Mouse (Mus musculus) layer of hippocampus, postnatal 36 days (tissue): ENCODE measurements around the gene Pnkd. TPM values are rescaled to one million over a fixed set of nuclear protein-coding genes. Genes with fewer than 3 reads are reported as not detected.
"Not testable (repeated sequence)": the region's sequence is repeated elsewhere in the genome, so short reads cannot be mapped to it uniquely, and the experiment has no call there.

Experiments
- DNase-seq, 2 experiments: peaks; one replicate each; pipeline ENCODE4 v3.0.0; 2022
- microRNA-seq, 2 experiments: library from miRNA; unstranded; fragments of <30 nt; microRNA quantifications; one replicate each; pipeline ENCODE4 v1.2.0; 2021
- total RNA-seq, 2 experiments: library from RNA; stranded (reverse); gene quantifications; 2 replicates each; pipeline ENCODE4 v1.2.3; 2021

Gene Pnkd
- total RNA-seq, 2 experiments from 2014 or later, result 168 to 188 TPM

DNA sequence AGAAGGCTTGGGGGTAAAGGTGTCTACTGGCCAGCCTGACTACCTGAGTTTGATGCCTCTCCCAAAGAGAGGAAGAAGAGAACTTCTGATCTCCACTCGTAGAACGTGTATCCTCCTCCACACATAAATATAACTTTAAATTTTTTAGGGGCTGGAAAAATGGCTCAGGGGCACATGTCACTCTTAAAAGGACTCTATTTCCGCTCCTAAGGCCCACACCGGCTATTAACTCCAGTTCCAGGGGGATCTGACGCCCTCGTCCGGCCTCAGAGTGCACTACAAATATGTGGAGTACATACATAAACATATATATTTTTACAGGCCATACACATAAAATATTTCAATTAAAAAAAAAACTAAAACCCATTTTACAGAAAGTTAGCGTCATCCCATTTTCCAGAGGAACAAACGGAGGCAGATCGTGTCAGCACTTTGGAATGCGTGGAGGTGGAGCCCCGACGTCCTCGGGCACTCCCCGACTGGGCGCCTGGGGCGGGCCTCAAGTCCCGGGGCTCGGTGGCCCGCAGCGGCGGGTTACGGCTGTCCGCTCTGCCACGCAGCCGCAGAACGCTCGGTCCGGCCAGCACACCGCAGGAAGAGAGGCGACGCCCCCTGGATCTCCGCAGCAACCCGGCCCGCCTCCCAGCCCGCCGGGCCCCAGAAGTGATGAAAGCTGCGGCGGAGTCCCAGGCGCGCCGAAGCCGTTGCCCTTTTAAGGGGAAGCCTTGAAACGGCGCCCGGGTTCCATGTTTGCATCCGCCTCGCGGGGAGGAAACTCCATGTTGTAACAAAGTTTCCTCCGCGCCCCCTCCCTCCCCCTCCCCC, 106.4 kb downstream of the Pnkd start, which contains the start of gene Ctdsp1:
TSS of gene Ctdsp1 (plus strand) at position 586 of the 825 bp plus-strand sequence.
- DNase-seq, result peak; percentile 92 to 95

- DNase-seq, result peak; percentile 49 to 62
Observed at GRCm38 (mm10) chr1:74391844-74392441, 107.2 kb downstream of the Pnkd start.

DNA sequence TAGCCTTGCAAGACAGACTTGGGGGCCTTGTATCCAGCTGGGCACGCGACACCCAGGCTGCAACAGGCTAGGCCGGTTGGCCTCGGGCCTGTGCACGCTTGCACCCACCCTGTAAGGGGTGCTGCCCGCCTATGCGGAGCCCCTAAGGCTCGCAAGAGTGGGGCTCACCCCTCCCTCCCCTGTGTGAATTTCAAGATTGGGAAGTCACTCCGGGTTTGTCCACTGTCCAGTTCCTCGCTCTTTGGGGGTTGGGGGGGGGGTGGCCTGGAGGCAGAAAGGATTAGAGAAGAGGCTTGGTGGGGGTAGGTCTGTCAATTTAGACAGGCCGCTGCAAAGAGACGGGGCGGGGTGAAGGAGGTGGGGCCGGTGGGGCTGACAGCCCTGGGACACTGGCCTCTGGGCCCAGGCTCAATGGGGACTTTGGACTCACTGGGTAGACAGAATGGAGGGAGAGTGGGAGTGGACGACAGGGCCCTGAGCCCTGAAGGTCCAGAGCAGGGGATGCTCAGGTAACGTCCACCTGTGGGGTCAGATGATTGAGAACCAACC, 107.8 kb downstream of the Pnkd start:
- no peak for DNase-seq

DNA sequence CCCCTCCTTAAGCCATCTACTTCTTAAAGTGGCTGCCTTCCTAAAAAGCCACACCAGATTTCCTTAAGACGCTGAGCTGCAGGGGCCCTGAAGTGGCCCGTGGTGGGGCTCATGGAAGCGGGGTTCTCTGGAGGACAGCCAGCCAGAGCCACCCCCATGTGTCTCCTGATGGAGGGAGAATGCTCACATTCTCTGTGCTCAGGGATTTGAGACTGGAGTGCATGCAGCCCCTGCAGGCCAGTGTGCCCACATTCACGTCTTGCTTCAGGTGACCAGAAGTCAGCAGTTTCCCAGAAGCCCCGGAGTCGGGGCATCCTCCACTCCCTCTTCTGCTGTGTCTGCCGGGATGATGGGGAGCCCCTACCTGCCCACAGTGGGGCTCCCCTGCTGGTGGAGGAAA, 108.3 kb downstream of the Pnkd start:
- DNase-seq, result no peak

DNA sequence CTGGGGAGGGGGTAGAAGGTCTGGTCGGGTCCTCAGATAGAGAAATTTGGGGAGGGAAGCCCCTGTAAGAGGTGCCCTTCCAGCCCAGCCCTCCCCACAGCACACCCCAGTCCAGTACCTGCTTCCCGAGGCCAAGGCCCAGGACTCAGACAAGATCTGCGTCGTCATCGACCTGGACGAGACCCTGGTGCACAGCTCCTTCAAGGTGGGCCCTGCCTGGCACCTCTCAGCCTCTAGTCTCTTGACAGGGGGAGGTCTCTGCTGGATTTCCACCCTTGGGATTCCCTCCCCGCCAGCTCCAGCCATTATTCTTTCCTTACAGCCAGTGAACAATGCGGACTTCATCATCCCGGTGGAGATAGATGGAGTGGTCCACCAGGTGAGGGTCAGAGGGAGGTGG, 109.0 kb downstream of the Pnkd start:
- no peak for DNase-seq

DNA sequence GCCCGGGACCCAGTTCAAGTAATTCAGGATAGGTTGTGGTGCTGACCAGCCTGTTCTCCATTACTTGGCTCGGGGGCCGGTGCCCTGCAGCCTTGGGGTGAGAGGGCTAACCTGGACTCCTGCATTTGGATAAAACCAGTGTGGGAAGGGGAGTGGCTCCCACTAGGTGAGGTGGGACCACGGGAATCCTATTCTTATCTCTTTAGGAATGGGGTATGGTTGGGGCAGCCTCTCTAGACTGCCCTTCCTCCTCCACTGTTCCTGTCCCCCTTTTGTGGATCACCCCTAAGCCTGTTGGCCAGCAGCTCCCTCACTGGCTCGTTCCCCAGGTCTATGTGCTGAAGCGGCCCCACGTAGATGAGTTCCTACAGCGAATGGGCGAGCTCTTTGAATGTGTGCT, 109.6 kb downstream of the Pnkd start:
- no peak for DNase-seq

- DNase-seq, result no peak
Observed at GRCm38 (mm10) chr1:74394858-74395257, 110.1 kb downstream of the Pnkd start.

- DNase-seq, result no peak
Observed at GRCm38 (mm10) chr1:74395290-74395689, 110.6 kb downstream of the Pnkd start.

GRCm38 (mm10) chr1:74396456-74397222, 111.9 kb downstream of the Pnkd start:
- DNase-seq, result not testable (repeated sequence)

DNA sequence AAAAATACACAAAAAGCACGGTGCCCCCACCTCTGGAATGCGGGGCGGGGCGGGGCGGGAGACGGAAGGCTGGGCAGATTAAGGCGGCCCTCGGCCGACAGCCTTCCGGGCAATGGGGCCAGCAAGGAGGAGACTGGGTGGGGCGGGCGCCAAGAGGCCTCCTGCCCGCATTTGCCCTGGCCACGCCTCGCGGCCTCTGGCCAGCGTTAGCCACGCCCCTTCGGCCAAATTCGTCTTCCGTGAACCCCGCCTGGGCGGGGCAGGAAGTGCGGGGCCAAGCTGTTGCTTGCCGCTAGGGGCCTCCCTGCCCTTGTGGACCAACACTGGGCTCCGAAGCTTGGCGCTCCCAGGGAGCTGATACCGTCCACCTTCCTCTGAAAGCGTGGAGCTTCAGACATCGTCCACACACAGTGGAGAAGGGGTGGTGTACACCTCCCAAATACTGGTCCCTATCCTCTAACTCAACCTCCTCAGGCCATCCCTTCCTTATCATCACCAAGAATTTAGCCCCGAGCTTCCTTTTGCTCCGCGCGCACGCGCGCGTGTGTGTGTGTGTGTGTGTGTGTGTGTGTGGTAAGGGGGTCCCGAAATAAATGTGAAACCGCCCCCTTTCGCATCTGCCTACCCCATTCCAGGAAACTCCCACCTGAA, 112.7 kb downstream of the Pnkd start:
- DNase-seq, result peak; percentile 88 to 93

- DNase-seq, result peak in 1 of 2 experiments; percentile 24
Observed at GRCm38 (mm10) chr1:74397919-74398451, 113.3 kb downstream of the Pnkd start.

- no peak for DNase-seq
Observed at GRCm38 (mm10) chr1:74400531-74400930, 115.8 kb downstream of the Pnkd start.

DNA sequence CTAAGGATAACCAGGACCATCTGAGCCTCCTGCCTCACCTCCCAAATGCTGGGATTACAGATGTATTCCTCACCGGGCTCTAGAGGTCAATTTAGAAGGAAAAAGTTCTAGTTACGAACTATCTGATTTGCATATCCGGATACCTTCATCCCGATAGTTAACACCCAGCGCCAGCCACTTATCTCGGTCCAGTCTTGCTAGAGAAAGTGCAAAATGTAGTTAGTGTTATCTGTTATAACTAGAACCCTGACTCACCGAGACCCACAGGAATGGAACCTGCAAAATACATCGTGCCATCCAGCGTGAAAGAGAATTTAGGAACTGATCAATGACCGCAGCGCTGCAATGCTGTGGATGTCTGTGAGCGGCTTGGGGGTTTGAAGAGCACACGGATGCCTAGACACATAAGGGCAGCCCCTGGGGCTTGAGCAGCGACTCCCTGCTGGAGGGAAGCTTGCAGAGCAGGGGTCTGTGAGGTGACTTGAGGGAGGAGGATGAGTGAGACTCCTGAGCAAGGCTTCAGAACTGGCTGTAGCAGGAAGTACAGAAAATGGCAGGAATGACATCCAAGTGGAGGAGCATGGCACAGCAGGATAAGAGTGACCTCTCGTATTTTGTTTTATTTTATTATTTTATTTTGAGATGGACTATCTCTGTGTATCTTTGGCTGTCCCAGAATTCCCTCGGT, 116.4 kb downstream of the Pnkd start:
- DNase-seq, result no peak

Small RNA genes within 50 kb of the gene (microRNA-seq; reads per million reads assigned to microRNA genes)
- 11,283 to 14,393 reads per million in 2 experiments for gene Mir26b

Other genes starting within 250 kb of the Pnkd start
- gene Tns1, start 160.5 kb upstream of the Pnkd start, total RNA-seq, result 10 to 100 TPM; 34.5 to 48.6 TPM
- not detected for gene Rufy4, start 159.4 kb upstream of the Pnkd start, total RNA-seq
- gene Cxcr2, start 130.9 kb upstream of the Pnkd start, total RNA-seq, result under 1 TPM in 1 of 2 experiments, not detected in 1; 0.13 TPM
- not detected for gene Cxcr1, start 90.3 kb upstream of the Pnkd start, total RNA-seq
- gene Arpc2, start 48.8 kb upstream of the Pnkd start, total RNA-seq, result 100 to 1,000 TPM; 394 to 402 TPM
- not detected for gene Gpbar1, start 6.4 kb upstream of the Pnkd start, total RNA-seq
- 100 to 1,000 TPM; 148 to 159 TPM for gene Aamp, start 192 bp upstream of the Pnkd start, total RNA-seq
- gene Tmbim1, start 20.7 kb downstream of the Pnkd start, total RNA-seq, result 10 to 100 TPM; 25.1 to 25.4 TPM
- gene Catip, start 77.2 kb downstream of the Pnkd start, total RNA-seq, result 1 to 10 TPM; 1.0 to 1.2 TPM
- 1 to 10 TPM; 2.6 to 3.6 TPM for gene Slc11a1, start 90.3 kb downstream of the Pnkd start, total RNA-seq
- gene Ctdsp1, start 106.6 kb downstream of the Pnkd start, total RNA-seq, result 10 to 100 TPM; 25.9 to 28.4 TPM
- under 1 TPM; 0.10 to 0.33 TPM for gene Vil1, start 124.4 kb downstream of the Pnkd start, total RNA-seq
- 10 to 100 TPM; 26.9 to 29.1 TPM for gene Cnot9, start 221.1 kb downstream of the Pnkd start, total RNA-seq